Mouse (Mus musculus): ENCODE measurements around the gene Tmeff1. TPM values are rescaled to one million over a fixed set of nuclear protein-coding genes. Genes with fewer than 3 reads are reported as not detected.

Tmeff1 gene
- polyA plus RNA-seq, 1 experiment: 0.58 TPM

- TF ChIP-seq CTCF (IDR thresholded peaks at IDR 0.05; ENCODE audit: extremely low read depth, insufficient read depth, insufficient read length, insufficient replicate concordance) (no peak), POLR2A (IDR thresholded peaks at IDR 0.05; ENCODE audit: low read depth, low read length) (no peak)
- no peak for DNase-seq (ENCODE audit: low read depth in 1 of 2, low spot score in 2 of 2)
- Histone ChIP-seq H3K4me3 (ENCODE audit: extremely low read depth, insufficient read depth, insufficient read length) (no peak overlapping the region), H3K27ac (ENCODE audit: insufficient read depth, low read length) (no peak overlapping the region), H3K4me1 (ENCODE audit: control insufficient read depth, insufficient read depth, insufficient read length) (no peaks in the 10 kb centered on the region), H3K27me3 (ENCODE audit: control insufficient read depth, insufficient read depth, low read length) (no peaks in the 10 kb centered on the region), H3K36me3 (ENCODE audit: control insufficient read depth, insufficient read depth, low read length) (no peaks in the 10 kb centered on the region)
- WGBS: 55% methylated on average over 7 of the region's 7 CpGs
Observed at GRCm38 (mm10) chr4:48684593-48685187, 99.7 kb downstream of the Tmeff1 start.

DNA sequence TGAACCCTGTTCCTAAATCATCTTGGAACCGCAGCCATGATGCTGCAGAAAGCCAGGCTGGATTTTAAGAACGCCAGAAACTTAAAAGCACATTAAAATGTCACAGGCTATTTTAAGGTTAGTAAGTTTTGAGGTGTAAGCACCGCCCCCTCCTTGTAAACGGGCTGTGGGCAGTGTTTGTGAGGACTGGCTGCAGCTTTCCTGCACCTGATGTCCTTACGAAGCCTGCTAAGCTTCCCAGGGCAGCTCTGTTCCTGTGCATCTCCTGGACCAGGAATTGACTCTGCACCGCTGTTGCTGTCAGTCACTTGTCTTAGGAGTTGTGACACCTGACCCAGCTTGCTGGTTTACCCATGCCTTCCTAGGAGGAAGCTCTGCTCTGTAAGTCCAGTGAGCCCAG, 103.2 kb downstream of the Tmeff1 start:
- DNase-seq (ENCODE audit: low read depth in 1 of 2, low spot score in 2 of 2): no peak
- 79% methylated on average over 6 of the region's 6 CpGs for WGBS
- H3K27ac ChIP-seq (ENCODE audit: insufficient read depth, low read length): no peak overlapping the region
- no peak for TF ChIP-seq POLR2A (IDR thresholded peaks at IDR 0.05; ENCODE audit: low read depth, low read length)
- TF ChIP-seq CTCF (IDR thresholded peaks at IDR 0.05; ENCODE audit: extremely low read depth, insufficient read depth, insufficient read length, insufficient replicate concordance): no peak
- no peak overlapping the region for H3K4me3 ChIP-seq (ENCODE audit: extremely low read depth, insufficient read depth, insufficient read length)
- H3K36me3 ChIP-seq (ENCODE audit: control insufficient read depth, insufficient read depth, low read length): no peaks in the 10 kb centered on the region
- H3K4me1 ChIP-seq (ENCODE audit: control insufficient read depth, insufficient read depth, insufficient read length): no peaks in the 10 kb centered on the region
- no peaks in the 10 kb centered on the region for H3K27me3 ChIP-seq (ENCODE audit: control insufficient read depth, insufficient read depth, low read length)

- no peak for DNase-seq (ENCODE audit: low read depth in 1 of 2, low spot score in 2 of 2)
- TF ChIP-seq CTCF (IDR thresholded peaks at IDR 0.05; ENCODE audit: extremely low read depth, insufficient read depth, insufficient read length, insufficient replicate concordance) (no peak; the same call in 1 of the 2 replicates), POLR2A (IDR thresholded peaks at IDR 0.05; ENCODE audit: low read depth, low read length) (no peak)
- H3K4me1 ChIP-seq (ENCODE audit: control insufficient read depth, insufficient read depth, insufficient read length): no peaks in the 10 kb centered on the region
- no peaks in the 10 kb centered on the region for H3K36me3 ChIP-seq (ENCODE audit: control insufficient read depth, insufficient read depth, low read length)
- 84% methylated on average over 9 of the region's 9 CpGs for WGBS
- no peak overlapping the region for H3K4me3 ChIP-seq (ENCODE audit: extremely low read depth, insufficient read depth, insufficient read length)
- no peaks in the 10 kb centered on the region for H3K27me3 ChIP-seq (ENCODE audit: control insufficient read depth, insufficient read depth, low read length)
- H3K27ac ChIP-seq (ENCODE audit: insufficient read depth, low read length): no peak overlapping the region
Observed at GRCm38 (mm10) chr4:48690640-48691039, 105.7 kb downstream of the Tmeff1 start.

DNA sequence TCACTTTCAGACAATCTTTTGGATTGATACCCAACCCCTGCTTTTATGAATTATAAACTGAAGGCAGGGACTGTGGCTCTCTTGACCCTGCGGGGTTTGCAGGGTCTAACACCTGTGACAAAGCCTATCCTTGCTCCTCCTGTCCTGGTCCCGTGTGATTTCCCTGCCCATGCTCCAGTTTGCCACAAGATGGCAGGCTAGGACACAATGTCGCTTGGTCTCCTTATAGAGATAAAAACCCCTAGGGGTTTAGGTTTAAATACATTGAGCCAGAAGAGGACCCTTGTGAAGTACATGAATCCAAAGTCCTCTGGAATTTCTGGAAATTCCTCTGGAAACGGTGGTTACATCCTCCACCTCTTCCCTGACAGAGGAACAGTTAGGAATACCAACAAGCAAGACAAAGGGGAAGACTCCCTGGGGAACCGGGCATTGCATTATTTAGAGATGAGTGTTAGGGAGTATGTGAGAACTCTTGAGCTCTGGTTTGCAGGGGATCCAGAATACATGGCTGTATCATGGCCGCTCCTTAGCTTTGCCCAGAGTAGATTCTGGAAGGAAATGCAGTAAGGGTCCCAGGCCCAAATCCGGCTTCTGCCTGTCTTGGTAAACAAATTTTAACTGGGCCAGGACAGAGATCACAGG, 106.9 kb downstream of the Tmeff1 start:
- Histone ChIP-seq H3K4me3 (ENCODE audit: extremely low read depth, insufficient read depth, insufficient read length) (no peak overlapping the region), H3K36me3 (ENCODE audit: control insufficient read depth, insufficient read depth, low read length) (no peaks in the 10 kb centered on the region), H3K27ac (ENCODE audit: insufficient read depth, low read length) (no peak overlapping the region), H3K27me3 (ENCODE audit: control insufficient read depth, insufficient read depth, low read length) (no peaks in the 10 kb centered on the region), H3K4me1 (ENCODE audit: control insufficient read depth, insufficient read depth, insufficient read length) (no peaks in the 10 kb centered on the region)
- TF ChIP-seq CTCF (IDR thresholded peaks at IDR 0.05; ENCODE audit: extremely low read depth, insufficient read depth, insufficient read length, insufficient replicate concordance): peak; percentile 5; the same call in 1 of the 2 replicates
- TF ChIP-seq POLR2A (IDR thresholded peaks at IDR 0.05; ENCODE audit: low read depth, low read length): no peak
- 49% methylated on average over 7 of the region's 7 CpGs for WGBS
- DNase-seq (ENCODE audit: low read depth in 1 of 2, low spot score in 2 of 2): no peak

DNA sequence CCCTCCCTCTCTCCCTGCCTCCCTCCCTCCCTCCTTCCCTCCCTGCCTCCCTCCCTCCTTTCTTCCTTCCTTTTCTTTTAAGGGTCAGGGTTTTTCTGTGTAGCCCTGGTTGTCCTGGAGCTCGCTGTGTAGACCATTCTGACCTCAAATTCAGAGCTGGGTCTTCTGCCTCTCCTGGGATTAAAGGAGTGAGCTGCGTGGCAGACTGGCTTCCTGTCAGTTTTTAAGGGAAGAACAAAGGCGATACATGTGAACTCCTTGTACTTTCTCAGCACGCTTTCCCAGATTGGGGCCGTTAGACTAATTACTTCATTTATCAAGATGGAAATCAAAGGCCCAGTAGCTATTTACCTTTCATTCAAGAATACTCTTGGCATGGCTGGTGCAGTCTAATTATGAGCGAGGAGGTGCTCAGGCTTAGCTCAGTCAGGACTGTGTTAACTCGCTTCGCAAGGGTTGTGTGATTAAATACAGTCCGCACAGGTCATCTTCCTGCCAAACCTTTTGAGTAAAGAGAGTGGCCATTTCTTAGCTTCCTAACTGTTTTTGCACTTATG, 107.8 kb downstream of the Tmeff1 start:
- TF ChIP-seq POLR2A (IDR thresholded peaks at IDR 0.05; ENCODE audit: low read depth, low read length) (no peak), CTCF (IDR thresholded peaks at IDR 0.05; ENCODE audit: extremely low read depth, insufficient read depth, insufficient read length, insufficient replicate concordance) (no peak)
- Histone ChIP-seq H3K27ac (ENCODE audit: insufficient read depth, low read length) (no peak overlapping the region), H3K27me3 (ENCODE audit: control insufficient read depth, insufficient read depth, low read length) (no peaks in the 10 kb centered on the region), H3K36me3 (ENCODE audit: control insufficient read depth, insufficient read depth, low read length) (no peaks in the 10 kb centered on the region), H3K4me3 (ENCODE audit: extremely low read depth, insufficient read depth, insufficient read length) (no peak overlapping the region), H3K4me1 (ENCODE audit: control insufficient read depth, insufficient read depth, insufficient read length) (no peaks in the 10 kb centered on the region)
- DNase-seq (ENCODE audit: low read depth in 1 of 2, low spot score in 2 of 2): no peak
- 70% methylated on average over 9 of the region's 9 CpGs for WGBS

DNA sequence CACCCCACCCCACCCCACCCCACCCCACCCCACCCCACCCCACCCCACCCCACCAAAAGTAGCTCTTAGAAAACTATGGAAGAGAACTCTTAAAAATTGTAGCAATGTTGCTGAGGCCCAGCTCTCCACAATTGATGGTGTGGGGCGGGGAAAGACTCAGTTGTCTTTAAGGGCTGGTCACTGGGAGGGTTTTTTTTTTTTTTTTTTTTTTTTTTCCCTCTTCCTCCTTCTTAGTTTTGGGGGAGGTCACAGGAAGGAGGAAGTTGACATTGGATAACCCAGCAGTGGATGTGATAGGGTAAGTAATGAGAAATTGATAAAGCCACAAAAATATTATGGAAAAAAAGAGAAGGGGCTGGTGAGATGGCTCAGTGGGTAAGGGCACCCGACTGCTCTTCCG, 111.7 kb downstream of the Tmeff1 start:
- no peak for DNase-seq (ENCODE audit: low read depth in 1 of 2, low spot score in 2 of 2)
- no peak overlapping the region for H3K4me3 ChIP-seq (ENCODE audit: extremely low read depth, insufficient read depth, insufficient read length)
- H3K4me1 ChIP-seq (ENCODE audit: control insufficient read depth, insufficient read depth, insufficient read length): no peaks in the 10 kb centered on the region
- H3K27me3 ChIP-seq (ENCODE audit: control insufficient read depth, insufficient read depth, low read length): no peaks in the 10 kb centered on the region
- H3K27ac ChIP-seq (ENCODE audit: insufficient read depth, low read length): no peak overlapping the region
- H3K36me3 ChIP-seq (ENCODE audit: control insufficient read depth, insufficient read depth, low read length): no peaks in the 10 kb centered on the region
- no peak for TF ChIP-seq POLR2A (IDR thresholded peaks at IDR 0.05; ENCODE audit: low read depth, low read length)
- no peak for TF ChIP-seq CTCF (IDR thresholded peaks at IDR 0.05; ENCODE audit: extremely low read depth, insufficient read depth, insufficient read length, insufficient replicate concordance)
- WGBS: 88% methylated on average over 3 of the region's 3 CpGs

DNA sequence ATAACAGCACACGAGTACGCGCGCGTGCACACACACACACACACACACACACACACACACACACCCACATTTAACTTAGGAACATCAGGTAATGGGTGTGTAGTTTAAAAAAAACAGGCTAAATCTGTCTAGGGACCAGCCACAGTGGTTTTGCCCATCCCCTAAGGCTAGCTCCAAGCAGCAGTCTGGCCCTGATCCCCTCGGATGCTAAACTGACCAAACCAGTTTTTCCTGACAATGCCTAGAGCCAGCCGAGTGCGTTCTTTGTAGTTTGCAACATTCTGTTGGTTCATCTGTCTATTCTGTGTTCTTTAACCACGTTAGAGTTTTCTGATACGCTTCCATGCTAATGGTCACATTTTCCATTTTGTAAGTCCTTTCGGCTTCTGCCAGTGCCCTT, 112.3 kb downstream of the Tmeff1 start:
- no peaks in the 10 kb centered on the region for H3K4me1 ChIP-seq (ENCODE audit: control insufficient read depth, insufficient read depth, insufficient read length)
- no peak for DNase-seq (ENCODE audit: low read depth in 1 of 2, low spot score in 2 of 2)
- H3K27ac ChIP-seq (ENCODE audit: insufficient read depth, low read length): no peak overlapping the region
- H3K36me3 ChIP-seq (ENCODE audit: control insufficient read depth, insufficient read depth, low read length): no peaks in the 10 kb centered on the region
- WGBS: 90% methylated on average over 11 of the region's 11 CpGs
- TF ChIP-seq POLR2A (IDR thresholded peaks at IDR 0.05; ENCODE audit: low read depth, low read length) (no peak), CTCF (IDR thresholded peaks at IDR 0.05; ENCODE audit: extremely low read depth, insufficient read depth, insufficient read length, insufficient replicate concordance) (no peak)
- H3K4me3 ChIP-seq (ENCODE audit: extremely low read depth, insufficient read depth, insufficient read length): no peak overlapping the region
- no peaks in the 10 kb centered on the region for H3K27me3 ChIP-seq (ENCODE audit: control insufficient read depth, insufficient read depth, low read length)

Other genes with a start within 250 kb of the Tmeff1 start
- gene Tex10, start 111.7 kb upstream of the Tmeff1 start, polyA plus RNA-seq (2012; rRNA removed): 6.8 and 9.2 TPM in 2 replicates
- gene Msantd3, start 45.2 kb upstream of the Tmeff1 start, polyA plus RNA-seq (2012; rRNA removed): 0.60 and 0.69 TPM in 2 replicates
- gene Cavin4, start 78.3 kb downstream of the Tmeff1 start, polyA plus RNA-seq (2012; rRNA removed): not detected in 2 replicates